Mouse (Mus musculus): Measurements from ENCODE around the gene Rpl5.
"Not testable (repeated sequence)": the region's sequence is repeated elsewhere in the genome, so short reads cannot be mapped to it uniquely, and the experiment has no call there.

Gene Rpl5

DNA sequence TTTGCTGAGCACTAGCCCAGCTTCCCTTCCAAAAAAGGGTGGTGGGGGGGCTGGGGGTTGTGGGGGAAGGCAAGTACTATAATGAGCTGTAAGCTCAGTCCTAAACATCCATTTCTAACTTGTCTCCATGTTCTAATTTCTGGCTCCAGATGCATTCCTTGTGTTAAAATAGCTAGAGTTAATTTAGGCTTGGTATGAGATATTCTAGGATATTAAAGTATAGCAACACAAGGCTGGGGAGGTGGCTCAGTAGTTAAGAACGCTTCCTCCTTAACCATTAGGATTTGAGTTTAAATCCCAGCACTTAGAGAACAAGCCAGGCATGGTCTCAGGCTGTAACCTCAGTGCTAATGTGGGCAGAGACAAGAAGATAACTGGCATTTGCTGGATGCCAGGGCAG lies 4.0 kb upstream of the Rpl5 start:
- DNase-seq (ENCODE audit: low spot score in 2 of 2), result no peak

DNA sequence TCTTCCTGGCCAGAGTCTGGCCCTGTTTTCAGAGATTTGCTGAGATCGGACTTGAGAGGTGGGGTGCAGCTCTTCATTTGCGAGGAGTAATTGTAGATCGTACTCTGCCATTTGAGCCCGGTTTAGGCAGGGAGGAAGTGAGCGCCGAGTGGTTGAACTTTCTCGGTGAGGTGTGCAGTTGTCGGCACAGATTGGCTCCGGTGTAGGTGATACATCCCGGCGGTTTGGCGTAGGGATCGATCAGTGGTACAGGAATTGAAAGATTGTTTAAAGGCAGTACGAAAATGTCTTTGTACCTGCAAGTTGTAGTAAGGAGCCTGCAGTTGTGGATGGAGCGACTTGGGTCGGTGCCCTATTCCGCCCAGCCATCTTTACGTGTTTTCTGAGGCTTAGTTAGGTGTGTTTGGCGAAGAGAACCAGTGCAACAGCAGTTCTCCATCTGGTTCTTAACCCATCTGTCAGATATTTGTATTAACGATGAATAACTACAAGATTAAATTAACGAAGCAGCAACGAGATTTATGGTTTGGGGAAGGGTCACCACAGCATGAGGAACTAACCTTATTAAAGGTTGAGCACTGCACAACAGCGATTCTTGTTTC lies 813 bp downstream of the Rpl5 start:
- DNase-seq (ENCODE audit: low spot score in 2 of 2), result peak in 1 of 2 experiments; percentile 36

DNA sequence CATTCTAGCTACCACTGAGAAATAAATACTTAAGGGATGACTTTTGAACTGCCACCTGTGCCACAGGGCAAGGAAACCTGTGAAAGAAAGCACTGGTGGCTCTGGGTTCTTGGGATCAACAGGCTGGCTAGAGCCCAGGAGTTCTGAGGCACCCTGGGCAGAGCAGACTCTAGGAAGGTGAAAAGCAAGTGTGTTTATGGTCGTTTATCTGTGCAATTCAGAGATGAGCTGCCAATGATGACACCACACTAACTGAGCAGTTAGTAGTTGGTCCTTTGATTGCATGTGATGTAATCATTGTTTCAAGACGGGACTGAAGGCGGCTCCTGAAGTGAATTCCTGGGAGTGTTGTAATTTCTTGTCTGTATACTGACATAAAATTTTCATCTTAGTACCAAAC lies 4.0 kb downstream of the Rpl5 start:
- no peak for DNase-seq (ENCODE audit: low spot score in 2 of 2)

DNA sequence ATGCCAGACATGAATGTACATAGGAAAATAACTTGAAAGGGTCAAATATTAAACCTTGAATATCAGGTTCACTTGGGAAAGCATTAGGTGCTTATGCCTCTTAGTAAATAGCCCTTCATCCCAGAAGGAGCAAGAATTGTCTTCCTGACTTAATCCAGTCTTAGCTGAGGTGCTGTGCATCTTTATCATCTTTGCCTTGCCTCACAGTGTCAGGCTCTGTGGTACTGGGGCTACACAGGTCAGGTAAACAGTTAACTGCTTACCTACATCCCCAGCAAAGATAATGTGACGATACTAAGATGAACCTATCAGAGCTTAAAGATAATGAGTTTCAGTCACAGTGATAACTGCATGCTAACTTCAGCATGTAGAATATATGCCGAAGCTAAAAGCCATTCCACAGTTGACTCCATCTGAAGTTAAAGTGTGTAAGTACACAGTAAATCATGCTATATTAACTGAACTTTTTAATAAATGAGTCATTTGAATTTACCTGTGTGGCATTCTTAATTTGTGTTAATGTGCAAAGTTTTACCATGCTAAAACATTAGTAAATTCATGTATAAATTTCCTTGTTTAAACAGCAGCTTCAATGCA lies 8.3 kb downstream of the Rpl5 start:
- DNase-seq (ENCODE audit: low spot score in 2 of 2), result no peak

DNA sequence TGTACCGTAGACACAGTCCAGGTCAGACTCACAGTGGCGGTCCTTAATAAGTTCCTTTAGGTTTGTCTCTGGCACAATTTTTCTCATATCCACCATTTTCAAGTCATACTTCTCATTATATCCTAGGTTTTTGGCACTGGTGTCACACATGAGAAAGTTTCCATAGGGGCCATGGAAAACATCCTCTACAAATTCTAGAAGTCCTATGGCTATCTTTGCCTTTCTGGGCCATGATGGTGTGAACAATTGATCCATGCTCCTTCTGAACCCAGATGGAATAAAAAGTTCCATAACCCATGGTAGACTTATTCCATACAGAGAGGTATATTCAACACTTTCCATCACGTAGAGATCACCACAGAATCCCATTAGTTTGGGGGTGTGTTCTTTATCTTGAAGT lies 9.4 kb downstream of the Rpl5 start:
- DNase-seq (ENCODE audit: low spot score in 2 of 2), result no peak

DNA sequence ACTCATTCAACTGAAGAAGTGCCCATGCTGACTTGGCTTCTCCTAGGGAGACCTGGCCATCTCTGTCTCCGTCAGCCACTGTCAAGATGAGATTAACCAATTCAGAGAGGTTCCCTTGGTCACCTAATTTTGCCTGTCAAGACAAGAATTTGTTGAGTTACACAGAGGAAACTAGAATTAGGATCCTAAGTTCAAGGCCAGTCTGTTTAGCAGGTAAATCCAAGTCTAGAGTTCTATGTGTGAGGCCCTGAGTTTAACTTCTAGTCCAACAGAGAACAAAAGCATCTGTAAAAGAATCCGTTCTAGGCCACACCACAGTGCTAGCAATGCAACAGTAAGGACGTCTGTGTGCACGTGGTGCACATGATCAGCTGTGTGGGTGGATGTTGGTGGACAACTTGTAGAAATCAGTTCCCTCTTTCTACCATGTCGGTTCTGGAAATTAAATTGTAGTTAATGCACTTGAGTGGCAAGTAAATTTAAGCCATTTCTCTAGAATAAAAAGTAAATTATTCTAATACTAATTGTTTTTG lies 9.8 kb downstream of the Rpl5 start:
- no peak for DNase-seq (ENCODE audit: low spot score in 2 of 2)

DNA sequence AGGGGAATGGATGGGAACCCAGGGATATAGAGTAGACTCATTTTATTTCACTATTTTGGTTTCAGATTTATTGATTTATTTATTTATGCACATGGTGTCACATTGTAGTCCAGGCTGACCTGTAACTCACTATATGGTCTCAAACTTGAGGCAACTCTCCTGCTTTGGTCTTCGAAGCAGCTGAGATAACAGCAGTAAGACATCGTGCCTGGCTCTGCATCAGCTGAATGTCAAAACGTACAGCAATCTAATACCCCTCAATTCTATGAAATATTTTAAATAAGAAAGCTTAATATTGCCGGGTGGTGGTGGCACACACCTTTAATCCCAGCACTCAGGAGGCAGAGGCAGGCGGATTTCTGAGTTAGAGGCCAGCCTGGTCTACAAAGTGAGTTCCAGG lies 10.7 kb downstream of the Rpl5 start:
- no peak for DNase-seq (ENCODE audit: low spot score in 2 of 2)

DNA sequence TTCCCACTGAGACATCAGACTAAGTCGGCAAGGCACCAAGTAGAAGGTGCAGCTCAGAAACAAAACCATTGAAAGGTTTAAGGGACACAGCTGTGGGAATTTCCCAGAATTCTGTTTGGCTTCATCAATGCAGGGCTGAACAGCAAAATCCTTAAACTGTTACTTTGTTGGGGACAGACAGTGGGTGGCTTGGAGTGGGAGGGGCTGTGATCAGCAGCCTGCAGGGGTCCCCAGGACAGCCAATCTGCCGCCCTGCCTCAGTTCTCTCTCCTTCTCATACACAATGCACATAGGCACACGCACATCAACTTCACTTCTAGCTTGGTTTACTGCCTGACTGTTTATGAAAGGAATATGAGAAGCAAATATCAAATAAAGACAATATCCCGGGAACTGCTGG lies 15.0 kb downstream of the Rpl5 start:
- no peak for DNase-seq (ENCODE audit: low spot score in 2 of 2)

DNA sequence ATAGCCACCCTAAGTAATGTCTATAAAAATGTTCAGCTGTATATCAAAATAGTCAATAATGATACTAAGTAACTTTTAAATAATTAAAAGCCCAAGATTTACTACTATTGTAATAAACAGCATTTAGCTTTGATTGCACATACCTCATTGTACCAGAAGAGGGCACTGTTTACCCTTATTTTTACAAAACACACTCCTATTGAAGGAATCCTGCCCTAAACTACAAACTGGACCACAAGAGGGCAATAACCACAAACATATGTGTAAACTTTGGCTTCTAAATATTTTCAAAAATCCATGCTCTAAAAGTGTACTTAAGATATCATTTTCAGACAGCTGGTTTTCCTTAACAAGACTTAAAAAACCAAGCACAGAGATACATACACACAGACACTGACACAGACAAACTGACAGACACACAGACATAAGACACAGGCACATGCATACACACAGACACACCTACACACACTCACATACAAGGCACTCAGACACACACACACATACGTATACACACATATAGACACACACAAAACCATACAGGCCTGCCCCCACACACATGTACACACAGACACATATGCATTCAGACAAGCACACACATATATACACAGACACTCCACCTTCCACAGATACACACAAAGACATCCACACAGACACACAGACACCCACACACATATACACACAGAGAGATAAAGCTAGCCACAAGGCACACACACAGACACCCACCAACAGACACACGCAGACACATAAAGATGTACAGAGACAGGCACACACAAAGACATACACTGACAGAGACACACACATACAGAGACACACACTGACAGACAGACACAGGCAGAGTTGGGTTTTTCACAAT lies 21.3 kb downstream of the Rpl5 start:
- DNase-seq (ENCODE audit: low spot score in 2 of 2), result peak in 1 of 2 experiments; percentile 33

DNA sequence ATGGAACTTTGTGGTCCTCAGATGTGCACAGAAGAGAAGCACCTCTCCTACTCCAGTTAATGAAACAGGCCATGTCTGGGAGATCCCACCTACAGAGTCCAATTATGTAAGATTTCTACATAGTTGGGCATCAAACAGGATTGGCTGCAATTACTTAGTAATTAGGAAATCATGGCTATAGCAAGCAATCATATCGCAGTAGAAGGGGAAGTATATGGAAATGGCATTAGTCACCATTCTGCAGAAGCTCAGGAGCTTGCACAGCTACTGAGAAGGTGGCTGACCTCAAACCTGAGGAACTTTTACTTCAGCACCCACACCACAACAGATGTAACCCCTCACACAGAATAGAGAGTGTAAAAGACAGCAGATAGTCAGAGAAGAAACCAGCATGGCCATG lies 22.5 kb downstream of the Rpl5 start:
- no peak for DNase-seq (ENCODE audit: low spot score in 2 of 2)

DNA sequence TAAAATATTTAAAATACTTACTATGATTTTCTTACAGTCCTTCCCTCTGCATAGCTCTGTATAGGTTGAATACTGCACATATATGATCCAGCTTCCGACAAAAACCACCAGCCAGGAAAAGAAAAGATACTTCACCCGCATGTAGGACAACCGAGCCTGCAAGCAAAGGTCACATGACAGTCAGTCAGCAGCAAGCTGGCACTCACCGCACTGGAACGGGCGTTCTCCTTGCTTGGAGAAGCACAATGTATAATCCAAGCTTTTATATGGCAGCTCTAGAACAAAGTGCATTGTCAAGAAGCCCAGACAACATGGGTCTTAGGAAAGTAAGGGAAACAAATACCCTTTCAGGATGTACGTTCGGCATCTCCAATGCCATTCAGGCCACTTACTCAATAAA lies 24.3 kb downstream of the Rpl5 start:
- DNase-seq (ENCODE audit: low spot score in 2 of 2), result no peak

DNA sequence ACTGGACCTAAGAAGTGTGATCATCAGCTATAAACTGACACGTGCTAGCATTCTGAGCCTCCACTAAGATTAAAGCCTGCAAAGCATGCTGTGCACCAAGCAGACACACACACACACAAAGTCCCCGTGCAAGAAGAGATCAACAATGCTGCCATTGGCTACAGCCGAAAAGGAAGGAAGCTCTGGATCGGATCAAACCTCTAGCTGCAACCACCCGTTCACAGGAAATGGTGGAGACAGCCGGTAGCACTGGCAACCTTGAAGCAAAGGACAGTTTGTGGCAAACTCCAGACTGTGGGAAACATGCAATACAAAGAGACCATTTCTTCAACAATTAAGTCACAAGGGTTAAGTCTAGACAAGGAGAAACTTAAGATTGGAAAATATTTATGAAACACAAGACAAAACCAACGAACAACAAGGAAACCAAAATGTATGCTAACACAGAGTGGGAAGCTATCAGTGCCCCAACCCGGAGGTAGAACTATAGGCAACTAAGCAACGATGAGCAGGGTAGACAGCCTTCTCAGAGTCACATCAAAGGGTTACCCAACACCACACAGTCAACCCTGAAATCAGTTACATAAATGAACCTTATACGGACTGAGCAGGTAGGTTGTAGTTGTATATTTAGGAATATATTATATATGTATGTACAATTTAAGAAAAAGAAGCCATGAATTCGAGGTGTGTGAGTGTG lies 26.4 kb downstream of the Rpl5 start:
- no peak for DNase-seq (ENCODE audit: low spot score in 2 of 2)

DNA sequence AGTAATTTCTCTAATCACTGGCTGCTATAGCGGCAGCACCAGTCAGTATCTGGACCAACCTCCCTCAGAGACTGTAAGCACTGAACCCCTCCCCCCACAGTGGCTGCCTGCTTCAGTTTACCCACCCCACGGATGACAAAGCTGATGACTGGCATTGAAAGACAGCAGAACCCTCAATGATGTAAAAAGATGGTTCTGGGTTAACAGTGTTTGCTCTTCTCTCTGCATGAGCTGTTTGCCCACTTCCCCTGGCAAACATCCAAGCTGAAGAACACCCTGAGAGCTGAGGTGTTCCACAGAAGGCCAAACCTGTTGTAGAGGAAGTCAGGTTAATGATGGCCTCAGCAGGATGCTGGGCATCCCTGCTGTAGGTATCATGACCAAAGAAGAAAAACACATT lies 32.3 kb downstream of the Rpl5 start:
- no peak for DNase-seq (ENCODE audit: low spot score in 2 of 2)

DNA sequence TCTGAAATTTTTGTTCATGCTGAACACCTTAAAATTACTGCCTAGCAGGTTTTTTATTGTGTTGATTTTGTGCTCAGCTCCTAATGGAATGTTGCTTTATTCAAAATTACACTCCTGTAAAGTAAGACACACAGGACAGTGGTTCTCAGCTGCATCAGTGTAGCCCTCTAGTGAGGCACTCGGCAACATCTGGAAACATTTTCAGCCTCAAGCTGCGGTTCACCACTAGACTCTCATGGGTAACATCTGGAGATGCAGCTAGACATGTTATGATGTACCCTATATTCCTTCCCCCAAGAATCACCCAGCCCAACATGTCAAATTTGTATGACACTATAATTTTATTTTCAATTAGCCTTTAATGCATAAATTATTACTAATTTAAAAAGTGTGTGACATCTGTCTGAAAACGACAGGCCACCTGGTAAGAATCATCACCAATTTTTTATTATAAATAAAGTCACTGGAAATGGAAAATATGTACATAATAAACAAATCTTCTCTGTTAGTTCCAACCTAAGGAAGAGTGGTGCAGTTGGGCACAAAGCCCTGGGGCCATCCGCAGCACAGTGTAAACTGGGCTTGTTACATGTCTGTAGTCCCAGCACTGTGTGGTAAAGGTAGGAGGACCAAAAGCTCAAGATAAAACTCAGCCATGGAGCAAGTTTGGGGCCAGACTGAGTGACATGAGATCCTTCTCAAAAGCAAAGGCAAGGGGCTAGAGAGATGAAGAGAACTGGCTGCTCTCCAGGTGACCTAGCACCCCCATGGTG lies 33.1 kb downstream of the Rpl5 start:
- no peak for DNase-seq (ENCODE audit: low spot score in 2 of 2)

DNA sequence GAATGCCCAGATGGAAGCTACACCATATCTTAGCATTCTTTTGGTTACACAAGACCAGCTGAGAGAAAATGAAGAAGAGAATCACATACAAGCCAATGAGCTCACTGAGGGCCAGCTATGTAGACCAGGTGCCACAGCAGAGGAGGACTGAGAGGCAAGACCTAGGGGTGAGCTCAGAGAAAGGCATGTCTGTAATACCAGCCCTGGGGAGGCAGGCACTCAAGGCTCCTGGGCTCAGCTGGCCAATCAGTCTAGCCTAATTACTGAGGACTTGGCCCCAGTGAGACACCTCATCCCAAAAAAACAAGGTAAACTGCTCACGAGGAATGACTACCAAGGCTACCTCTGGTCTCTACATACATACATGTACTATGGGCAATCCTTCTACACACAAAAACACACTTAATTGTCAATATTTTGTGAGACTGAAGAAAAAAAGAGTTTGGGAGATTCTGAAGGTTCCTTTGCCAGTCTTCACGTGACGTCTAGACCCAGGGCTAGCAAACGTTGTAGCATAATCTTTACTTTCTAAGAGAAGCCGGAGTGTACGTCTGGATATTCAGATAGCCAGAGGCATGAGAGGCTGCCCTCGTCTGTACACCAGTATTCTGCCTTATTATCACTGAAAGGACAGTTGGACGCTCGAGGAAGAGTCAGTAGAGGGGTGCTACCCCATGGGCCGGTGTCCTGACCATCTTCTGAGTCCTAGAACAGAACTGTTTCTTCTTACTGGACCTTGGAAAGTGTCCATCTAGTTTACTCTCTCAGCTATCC lies 34.7 kb downstream of the Rpl5 start:
- no peak for DNase-seq (ENCODE audit: low spot score in 2 of 2)

DNA sequence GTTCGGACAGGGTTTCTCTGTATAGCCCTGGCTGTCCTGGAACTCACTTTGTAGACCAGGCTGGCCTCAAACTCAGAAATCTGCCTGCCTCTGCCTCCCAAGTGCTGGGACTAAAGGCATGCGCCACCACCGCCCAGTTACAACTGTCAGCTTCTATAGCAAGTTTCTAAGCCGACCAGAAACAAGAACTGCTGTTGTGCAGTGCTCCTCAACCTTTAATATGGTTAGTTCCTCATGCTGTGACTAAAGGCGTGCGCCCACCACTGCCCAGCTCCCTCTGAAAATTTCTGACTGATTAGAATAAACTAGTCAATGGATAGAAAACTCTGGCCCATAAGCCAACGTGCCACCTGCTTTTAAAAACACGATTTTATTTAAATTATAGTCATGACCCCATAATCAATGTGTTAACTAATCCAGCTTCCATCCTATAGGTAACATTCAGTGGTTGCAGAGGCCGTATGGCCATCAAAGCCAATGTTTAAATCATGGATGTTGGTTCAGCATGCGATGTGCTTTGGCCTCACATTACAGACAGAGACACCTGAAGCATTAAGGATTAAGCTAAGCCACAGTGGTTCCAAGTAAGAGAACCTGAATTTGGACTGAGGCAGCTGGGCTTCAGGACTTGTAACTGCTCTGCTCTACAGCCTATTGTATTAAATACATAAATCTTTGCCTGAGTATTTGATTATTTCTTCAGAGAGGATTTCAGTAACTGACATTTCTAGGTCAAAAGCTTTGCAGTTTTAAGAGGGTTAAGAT lies 36.5 kb downstream of the Rpl5 start:
- DNase-seq (ENCODE audit: low spot score in 2 of 2), result no peak

DNA sequence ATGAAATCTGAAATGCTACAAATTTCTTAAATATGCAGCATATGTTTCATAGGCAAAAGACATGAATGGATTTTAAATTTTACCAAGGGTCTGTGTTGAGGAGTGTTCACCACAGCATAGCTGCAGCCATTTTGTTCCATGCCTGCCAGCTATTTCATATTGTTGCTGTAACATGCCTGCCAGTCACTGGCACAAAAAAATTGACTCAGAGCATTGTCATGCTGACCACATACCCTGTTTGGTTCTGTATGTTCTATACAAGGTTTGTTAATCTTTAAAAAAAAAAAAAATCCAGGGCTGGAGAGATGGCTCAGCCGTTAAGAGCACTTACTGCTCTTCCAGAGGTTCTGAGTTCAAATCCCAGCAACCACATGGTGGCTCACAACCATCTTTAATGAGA lies 38.2 kb downstream of the Rpl5 start:
- DNase-seq (ENCODE audit: low spot score in 2 of 2), result not testable (repeated sequence)

DNA sequence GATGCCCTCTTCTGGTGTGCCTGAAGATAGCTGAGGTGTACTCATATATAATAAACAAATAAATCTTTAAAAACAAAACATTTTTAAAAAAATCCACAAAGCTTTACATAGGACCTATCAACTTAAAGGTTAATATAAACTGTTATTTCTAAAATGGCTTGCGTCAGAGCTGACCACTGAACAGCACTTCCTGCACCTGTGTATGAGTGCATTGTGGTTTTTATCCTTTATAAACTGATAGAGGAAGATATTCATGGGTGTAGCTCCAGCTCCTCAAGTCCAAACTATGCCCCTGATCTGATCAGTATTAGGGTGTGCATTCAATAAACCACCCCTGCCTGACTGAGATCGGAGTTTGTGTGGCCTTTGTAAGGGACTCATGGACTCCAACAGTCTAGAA lies 38.6 kb downstream of the Rpl5 start:
- no peak for DNase-seq (ENCODE audit: low spot score in 2 of 2)

DNA sequence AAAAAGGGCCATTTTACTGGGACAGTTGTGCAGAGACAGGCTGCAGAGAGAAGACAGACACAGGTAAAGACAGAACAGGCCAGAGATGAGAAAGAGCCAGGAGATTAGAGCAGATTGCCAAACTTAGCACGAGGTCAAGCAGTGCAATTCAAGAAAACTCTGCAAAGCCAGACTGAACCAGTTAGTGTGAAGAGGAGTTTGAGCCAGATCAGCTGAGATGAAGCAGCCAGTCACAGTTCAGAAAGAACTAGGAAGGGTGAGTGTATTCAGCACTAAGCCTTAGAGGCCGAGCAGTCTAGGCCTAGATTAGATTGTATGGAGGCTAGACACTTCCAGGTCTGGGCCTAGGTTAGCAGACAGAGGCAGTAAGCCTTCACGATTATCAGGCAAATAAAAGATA lies 39.4 kb downstream of the Rpl5 start:
- DNase-seq (ENCODE audit: low spot score in 2 of 2), result no peak

DNA sequence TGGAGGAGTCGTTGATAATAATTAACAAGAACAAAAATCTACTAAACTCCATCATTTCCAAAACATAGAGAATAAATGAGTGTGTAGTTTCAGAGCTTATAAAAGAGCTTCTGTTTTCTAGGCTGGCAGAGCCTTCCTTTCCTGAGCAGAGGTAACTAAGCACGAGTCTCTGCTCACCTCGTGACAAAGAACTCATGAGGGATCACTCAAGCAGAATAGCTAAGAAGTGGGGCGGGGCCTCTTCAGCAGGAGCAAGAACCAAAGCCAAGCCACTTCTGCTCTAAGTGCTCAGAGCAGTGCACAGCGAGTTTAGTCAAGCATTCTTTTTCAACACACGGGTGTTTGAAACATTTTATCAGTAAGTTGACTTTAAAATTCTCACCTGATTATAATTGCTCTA lies 40.9 kb downstream of the Rpl5 start:
- no peak for DNase-seq (ENCODE audit: low spot score in 2 of 2)
